Mouse (Mus musculus) ovary, postnatal 36 days (tissue): ENCODE data around the gene Ggt1.

Experiments
- DNase-seq: peaks from one replicate; pipeline ENCODE4 v3.0.0; 2022; ENCODE audit warnings: low spot score, mixed read lengths

The Ggt1 gene

DNA sequence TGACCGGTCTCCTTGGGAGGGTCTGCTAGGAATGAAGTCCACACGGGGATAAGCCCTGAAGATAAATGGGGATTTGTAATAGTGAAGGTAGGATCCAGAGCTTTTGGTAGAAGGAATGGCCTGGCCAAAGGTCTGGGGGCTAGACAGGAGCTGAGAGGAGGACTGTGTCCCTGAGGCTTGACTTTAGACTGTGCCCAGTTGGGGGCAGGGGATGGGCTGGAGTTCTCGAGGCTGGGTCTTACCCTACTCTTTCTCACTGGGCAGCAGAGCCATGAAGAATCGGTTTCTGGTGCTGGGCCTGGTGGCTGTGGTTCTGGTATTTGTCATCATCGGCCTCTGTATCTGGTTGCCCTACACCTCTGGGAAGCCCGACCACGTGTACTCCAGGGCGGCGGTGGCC is 12.6 kb downstream of the Ggt1 start:
- no peak for DNase-seq

GRCm38 (mm10) chr10:75579129-75579528 is 17.7 kb downstream of the Ggt1 start:
- no peak for DNase-seq

DNA sequence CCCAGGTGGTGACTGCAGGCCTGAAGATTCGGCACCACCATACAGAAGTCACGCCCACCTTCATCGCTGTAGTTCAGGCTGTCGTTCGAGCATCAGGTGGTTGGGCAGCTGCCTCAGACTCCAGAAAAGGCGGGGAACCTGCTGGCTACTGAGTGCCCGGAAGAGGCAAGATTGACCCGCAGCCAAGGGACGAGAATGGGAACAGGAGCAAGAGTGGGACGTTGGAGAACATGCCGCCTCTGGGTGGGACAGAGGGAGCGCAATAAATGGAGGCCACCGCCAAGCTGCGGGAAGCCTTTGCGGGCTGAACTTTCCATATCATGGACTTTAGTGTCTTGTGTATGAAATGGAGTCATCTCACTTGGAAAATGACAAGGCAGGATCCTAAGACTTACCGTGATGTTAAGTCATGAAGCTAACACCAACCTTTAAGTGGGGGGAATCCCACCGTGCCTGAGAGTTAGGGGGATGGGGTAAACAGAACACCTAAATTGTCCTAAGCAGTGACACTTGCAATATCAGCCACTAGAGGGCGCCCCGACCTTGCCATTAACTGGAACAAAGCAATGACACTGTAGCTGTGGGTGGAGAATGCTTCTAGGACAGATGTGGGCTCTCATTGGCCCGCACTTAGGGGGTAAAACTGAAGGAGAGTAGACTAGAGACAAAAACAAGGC is 24.6 kb downstream of the Ggt1 start:
- peak; percentile 83 for DNase-seq

- no peak for DNase-seq
Measured at GRCm38 (mm10) chr10:75586553-75586879, 25.1 kb downstream of the Ggt1 start.

DNA sequence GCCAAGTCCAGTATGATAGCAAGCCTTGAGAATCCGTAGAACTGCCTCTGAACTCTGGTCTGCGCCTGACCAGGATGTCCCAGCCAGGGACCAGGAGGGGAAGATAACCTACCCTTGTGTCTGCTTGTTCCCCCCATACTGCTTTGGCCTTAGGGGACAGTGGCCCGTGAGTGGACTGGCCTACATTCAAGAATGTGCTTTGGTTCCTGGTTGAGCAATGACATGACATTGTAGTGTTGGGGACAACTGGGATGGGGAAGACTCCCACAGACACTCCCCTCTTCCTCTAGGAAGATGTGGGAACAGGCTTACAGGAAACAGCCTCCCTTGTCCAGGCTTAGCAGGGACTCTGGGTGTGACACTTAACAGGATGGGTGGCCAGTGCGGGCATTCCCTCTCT is 26.4 kb downstream of the Ggt1 start:
- no peak for DNase-seq

GRCm38 (mm10) chr10:75588336-75588735 is 26.9 kb downstream of the Ggt1 start:
- DNase-seq, result no peak

- peak; percentile 42 for DNase-seq
Measured at GRCm38 (mm10) chr10:75589129-75589528, 27.7 kb downstream of the Ggt1 start, which contains the start of gene Ggt5. Ggt5 (plus strand) TSS chr10:75589340.

DNA sequence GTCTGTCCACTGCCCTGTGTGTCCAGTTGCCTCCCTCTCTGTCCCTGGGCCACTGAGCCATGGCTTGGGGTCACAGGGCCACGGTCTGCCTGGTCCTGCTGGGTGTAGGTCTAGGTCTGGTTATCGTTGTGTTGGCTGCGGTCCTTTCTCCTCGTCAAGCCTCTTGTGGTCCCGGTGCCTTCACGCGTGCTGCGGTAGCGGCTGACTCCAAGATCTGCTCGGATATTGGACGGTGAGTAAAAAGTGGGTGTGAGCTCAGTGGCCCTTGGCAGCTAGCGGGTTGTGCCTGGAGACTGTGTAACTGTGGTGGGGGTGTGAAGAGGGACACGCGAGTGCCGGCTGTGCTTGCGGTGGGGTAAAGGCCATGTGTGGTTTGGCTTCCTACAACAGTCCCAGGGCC is 28.2 kb downstream of the Ggt1 start:
- peak; percentile 26 for DNase-seq

DNA sequence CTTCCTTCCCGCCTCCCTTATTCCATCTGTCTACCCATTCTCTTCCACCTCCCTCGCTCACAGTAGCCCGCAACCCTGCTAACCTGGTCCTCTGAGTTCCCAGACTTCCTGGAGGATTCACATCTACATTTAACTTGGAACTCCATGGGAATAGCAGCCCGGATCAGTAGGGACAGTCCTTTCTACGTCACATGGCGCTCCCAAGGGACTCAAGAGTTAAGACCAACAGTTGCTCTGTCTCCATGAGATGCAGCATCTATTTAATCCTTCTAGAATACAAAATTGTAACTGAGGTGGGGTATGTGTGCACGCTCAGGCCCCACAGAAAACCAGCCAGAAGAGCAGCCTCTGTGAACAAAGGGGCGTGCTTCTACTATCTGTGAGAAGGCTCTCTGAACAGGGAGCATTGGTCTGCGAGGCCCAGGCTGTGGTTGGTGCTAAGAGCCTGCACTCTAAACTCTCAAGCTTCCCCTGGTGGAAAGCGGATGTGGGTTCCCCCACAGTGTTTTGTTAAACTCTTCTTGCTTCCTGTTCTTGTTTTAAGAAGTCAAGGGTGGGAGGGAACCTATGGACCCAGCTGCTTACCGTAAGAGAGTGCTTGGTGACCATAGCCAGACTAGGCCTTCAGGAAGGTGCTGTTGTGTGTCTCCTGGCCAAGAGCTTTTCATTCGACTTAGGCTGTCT is 29.9 kb downstream of the Ggt1 start:
- no peak for DNase-seq

DNA sequence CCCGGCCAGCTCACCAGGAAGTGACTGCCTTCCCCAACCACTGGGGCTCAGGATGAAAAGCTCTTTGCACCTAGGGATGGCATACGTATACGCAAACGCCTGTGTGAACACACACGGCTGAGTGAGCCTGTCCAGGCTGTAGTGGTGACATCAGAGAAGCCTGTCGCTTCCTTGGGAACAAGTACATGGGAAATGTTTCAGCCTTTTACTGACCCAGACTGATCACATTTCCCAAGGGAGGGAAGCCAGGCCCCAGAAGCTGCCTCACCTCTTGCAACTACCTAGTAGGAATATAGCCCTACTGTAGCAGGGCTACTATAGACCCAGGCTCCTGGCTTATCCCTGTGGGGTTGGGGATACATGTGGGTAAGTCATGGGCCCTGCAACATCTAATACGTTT is 31.2 kb downstream of the Ggt1 start:
- no peak for DNase-seq

DNA sequence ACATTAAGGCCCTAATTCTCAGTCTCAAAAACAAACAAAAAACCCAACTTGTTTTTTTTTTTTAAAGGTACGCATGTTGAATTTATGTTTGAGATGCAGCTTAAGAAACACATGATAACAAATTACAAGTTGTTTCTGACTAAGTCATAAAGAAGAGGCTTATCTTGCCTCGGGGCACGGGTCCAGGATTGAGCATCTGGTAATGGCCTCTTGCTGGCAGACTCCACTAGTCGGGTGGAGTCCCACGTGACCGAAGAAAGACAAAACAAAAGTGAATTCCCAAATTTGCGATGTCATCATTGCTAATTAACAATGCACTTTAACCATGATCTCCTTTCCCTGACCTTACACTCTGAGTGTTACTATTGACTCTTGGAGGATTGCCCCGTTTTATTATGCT is 34.6 kb downstream of the Ggt1 start:
- DNase-seq, result peak; percentile 72

DNA sequence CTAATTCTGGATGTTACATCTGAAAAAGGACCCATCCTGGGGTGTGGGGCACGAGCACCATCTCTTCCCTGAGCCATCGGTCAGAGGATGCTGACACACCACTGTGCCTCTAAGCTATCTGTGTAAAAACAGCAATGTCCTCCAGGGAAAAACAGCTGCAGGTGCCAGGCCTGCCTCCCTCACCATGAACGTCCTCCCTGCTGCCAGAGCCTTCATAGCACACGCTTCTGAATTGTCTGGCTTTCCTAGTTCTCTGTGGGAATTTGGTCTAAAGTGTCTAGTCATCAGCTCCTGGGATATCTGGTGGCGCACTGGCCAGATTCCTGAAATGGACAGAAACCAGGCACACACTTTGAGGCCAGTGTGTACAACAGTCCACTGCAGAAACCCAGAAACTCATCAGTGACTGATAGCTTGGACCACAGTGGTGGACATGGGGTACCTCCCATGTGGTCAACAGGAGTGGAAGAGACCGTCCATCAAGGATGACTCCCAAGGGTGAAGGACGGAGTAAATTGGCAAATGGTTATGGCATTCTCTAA is 38.9 kb downstream of the Ggt1 start:
- no peak for DNase-seq

GRCm38 (mm10) chr10:75605162-75605846 is 43.9 kb downstream of the Ggt1 start:
- DNase-seq, result no peak

GRCm38 (mm10) chr10:75607253-75607652 is 45.8 kb downstream of the Ggt1 start:
- DNase-seq, result no peak

DNA sequence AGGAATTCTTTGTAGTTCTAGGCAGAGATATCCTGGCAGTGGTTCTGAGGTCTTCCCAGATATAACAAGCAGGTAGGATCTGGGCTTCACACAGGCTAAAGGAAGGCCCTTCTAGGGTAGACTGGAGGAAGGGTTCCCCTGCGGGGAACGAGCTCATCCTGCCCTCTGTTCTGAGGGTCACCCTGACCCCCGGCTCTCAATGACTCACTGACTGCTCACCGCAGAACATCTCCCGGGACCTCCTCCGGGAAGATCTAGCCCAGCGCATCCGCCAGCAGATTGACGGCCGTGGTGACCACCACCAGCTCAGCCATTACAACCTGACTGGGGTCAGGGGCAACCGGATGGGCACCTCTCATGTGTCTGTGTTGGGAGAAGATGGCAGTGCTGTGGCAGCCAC is 47.6 kb downstream of the Ggt1 start:
- no peak for DNase-seq

DNA sequence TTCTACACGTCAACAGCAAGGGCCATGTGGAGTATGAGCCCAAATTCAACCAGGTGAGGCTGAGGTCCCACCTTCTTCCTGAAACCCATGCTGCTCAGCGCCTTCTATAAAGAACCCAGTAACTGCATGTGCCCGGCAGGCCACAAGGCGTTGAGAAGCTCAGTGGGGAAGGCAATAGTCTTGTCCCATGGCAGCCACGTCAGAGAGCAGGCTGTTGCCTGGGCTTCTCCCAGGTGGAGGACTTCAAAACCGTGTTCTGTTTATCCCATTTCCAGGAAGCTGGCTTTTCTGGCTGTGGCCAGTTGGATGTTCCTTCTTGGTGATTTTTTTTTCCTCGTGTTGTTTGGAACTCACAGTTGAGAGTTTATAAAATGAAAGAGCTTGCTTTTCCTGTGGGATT is 49.1 kb downstream of the Ggt1 start:
- no peak for DNase-seq

GRCm38 (mm10) chr10:75616044-75616443 is 54.6 kb downstream of the Ggt1 start:
- no peak for DNase-seq

- no peak for DNase-seq
Measured at GRCm38 (mm10) chr10:75620818-75621217, 59.4 kb downstream of the Ggt1 start.

DNA sequence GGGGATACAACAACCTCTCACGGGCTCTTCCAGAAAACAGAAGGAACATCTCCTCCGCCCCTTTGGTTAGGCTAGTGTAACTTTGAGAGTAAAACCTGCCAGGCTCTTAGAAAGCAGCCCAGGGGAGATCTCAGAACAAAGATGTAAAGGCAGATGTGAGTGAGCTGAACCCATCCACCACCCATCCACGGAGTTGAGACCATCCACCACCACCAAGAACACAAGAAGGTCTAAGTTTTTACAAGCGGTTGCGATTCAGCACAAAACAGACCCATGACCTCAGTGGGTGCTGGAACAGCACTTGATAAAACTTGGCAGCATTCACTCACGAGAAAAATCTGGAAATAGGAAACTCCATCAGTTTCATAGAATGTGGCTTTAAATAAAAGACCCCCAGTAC is 64.5 kb downstream of the Ggt1 start:
- no peak for DNase-seq

DNA sequence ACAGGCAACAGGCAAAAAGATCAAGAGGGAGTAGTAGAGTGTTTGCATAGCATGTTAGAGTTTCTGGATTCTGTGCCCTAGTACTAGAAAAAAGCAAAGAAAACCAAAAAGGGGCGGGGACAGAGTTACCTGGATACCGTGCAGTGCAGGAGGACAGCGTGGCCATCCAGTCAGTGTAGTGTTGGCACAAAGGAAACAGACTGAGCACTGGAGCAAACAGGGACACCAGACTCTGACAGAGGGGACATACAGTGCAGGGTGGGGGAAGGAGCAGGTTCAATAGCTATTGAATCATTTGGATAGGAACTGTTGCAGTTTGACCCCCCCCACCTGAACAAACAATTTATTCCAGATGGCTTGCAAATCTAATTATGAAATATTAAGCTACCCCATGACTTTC is 65.6 kb downstream of the Ggt1 start:
- no peak for DNase-seq

GRCm38 (mm10) chr10:75627490-75627889 is 66.1 kb downstream of the Ggt1 start:
- peak; percentile 78 for DNase-seq

GRCm38 (mm10) chr10:75632633-75633032 is 71.2 kb downstream of the Ggt1 start:
- DNase-seq, result no peak

- no peak for DNase-seq
Measured at GRCm38 (mm10) chr10:75633048-75633447, 71.6 kb downstream of the Ggt1 start.
